Mouse (Mus musculus): ENCODE results near the gene Icmt. TPM values are rescaled to one million over a fixed set of nuclear protein-coding genes. Genes with fewer than 3 reads are reported as not detected.

Gene Icmt
- polyA plus RNA-seq, 1 experiment from 2014 or later = 23.7 TPM

DNA sequence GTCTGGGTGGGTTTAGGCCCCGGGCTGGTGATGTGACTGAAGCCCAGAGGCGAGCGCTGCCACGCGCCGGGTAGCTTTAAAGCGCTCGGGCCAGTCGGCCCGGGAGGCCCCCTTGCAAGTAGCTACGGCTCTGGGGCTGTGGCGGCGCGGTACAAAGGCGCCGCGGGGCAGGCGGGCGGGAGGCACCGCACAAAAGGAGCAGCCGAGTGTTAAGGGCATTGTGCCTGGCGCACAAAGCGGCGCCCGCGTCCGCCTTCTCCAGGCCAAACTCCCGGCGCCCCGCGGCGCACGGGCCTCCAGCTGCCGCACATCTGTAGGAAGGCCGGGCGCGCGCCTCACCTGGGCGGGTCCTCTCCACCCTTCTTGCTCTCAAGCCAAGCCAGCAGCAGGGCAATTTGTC, 6.6 kb upstream of the Icmt start:
- WGBS = under 1% methylated on average over 39 of the region's 39 CpGs
- peaks cover 47% of the 10 kb centered on the region for H3K4me1 ChIP-seq (ENCODE audit: control insufficient read depth, insufficient read depth, low read length)
- H3K9ac ChIP-seq (replicated peaks; ENCODE audit: low read length) = peak overlapping the region; percentile 30
- ATAC-seq (ENCODE audit: low FRiP score, low TSS enrichment) (peak; percentile 57; the same call in 1 of the 2 replicates), DNase-seq (peak; percentile 81)
- H3K9me3 ChIP-seq (ENCODE audit: control insufficient read depth, low read length) = no peaks in the 10 kb centered on the region
- H3K4me3 ChIP-seq (replicated peaks; ENCODE audit: low read depth, low read length) = peak overlapping the region; percentile 24
- H3K4me2 ChIP-seq (ENCODE audit: low read length) = peak overlapping the region; percentile 55
- H3K27me3 ChIP-seq (ENCODE audit: control insufficient read depth, insufficient read depth, low read length) = peaks cover 90% of the 10 kb centered on the region
- H3K27ac ChIP-seq (replicated peaks; ENCODE audit: low read depth, low read length) = 0 out of 2 replicates have a peak overlapping the region, but pooled peaks have one; percentile 26
- H3K36me3 ChIP-seq (ENCODE audit: control insufficient read depth, insufficient read depth, low read length) = no peaks in the 10 kb centered on the region

DNA sequence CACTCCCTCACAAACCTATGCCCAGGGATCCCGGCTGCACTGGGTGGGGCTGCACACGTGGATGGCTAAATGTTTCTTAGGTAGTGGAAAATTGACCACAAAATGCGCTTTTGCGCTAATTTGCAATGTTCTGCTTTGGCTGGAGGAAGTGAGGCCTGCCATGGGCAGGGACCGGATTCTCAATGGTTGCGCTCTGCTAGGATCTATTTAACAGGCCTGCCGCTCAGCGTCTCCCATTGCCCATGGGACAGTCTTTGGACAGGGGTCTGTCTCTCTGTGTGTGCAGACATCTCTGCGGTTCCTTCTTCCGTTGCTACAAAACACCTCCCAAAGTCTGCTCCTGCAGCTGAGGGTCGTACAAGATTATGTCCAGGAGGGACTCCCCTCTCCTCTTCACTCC, 6.0 kb upstream of the Icmt start:
- Histone ChIP-seq H3K27ac (replicated peaks; ENCODE audit: low read depth, low read length) (no peak overlapping the region), H3K4me1 (ENCODE audit: control insufficient read depth, insufficient read depth, low read length) (peaks cover 46% of the 10 kb centered on the region), H3K36me3 (ENCODE audit: control insufficient read depth, insufficient read depth, low read length) (no peaks in the 10 kb centered on the region), H3K4me2 (ENCODE audit: low read length) (peak overlapping the region; percentile 55), H3K9me3 (ENCODE audit: control insufficient read depth, low read length) (no peaks in the 10 kb centered on the region), H3K27me3 (ENCODE audit: control insufficient read depth, insufficient read depth, low read length) (peaks cover 90% of the 10 kb centered on the region), H3K9ac (replicated peaks; ENCODE audit: low read length) (peak overlapping the region; percentile 30; the same call in 1 of the 2 replicates), H3K4me3 (replicated peaks; ENCODE audit: low read depth, low read length) (peak overlapping the region; percentile 24; the same call in 1 of the 2 replicates)
- ATAC-seq (ENCODE audit: low FRiP score, low TSS enrichment) (no peak), DNase-seq (no peak)
- whole genome bisulfite sequencing = 4% methylated on average over 11 of the region's 11 CpGs

DNA sequence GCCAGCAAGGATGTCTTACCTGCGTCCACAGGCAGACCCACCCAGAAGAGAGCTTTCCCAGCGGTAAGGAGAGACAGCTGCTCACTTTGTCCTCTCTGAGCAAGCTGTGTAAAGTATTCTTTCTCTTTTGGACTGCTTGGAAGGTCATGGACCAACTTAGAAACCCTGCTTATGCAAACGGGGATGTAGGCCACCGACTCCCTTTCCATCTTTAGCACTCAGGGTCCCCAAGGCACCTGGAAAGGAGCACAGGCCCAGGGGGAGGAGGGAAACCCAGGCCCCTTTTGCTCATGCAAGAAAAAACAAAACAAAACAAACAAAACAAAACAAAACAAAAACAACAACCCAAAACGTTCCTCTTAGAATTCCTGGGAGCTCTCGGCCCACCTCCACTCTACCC, 5.5 kb upstream of the Icmt start, which contains the start of gene Hes3:
Gene Hes3 (minus strand): TSS at position 101 of the 400 bp plus-strand sequence.
- no peak within 1 kb of the TSS for H3K27ac ChIP-seq (replicated peaks; ENCODE audit: low read depth, low read length)
- no peaks in the 10 kb centered on the region for H3K9me3 ChIP-seq (ENCODE audit: control insufficient read depth, low read length)
- 11% methylated on average over 6 of the region's 6 CpGs for WGBS
- peak within 1 kb of the TSS; percentile 24 for H3K4me3 ChIP-seq (replicated peaks; ENCODE audit: low read depth, low read length)
- no peak for ATAC-seq (ENCODE audit: low FRiP score, low TSS enrichment)
- H3K9ac ChIP-seq (replicated peaks; ENCODE audit: low read length) = peak within 1 kb of the TSS; percentile 30
- H3K36me3 ChIP-seq (ENCODE audit: control insufficient read depth, insufficient read depth, low read length) = no peaks in the 10 kb centered on the region
- no peak for DNase-seq
- H3K4me1 ChIP-seq (ENCODE audit: control insufficient read depth, insufficient read depth, low read length) = peaks cover 43% of the 10 kb centered on the region
- peaks cover 85% of the 10 kb centered on the region for H3K27me3 ChIP-seq (ENCODE audit: control insufficient read depth, insufficient read depth, low read length)
- H3K4me2 ChIP-seq (ENCODE audit: low read length) = peak within 1 kb of the TSS; percentile 55

DNA sequence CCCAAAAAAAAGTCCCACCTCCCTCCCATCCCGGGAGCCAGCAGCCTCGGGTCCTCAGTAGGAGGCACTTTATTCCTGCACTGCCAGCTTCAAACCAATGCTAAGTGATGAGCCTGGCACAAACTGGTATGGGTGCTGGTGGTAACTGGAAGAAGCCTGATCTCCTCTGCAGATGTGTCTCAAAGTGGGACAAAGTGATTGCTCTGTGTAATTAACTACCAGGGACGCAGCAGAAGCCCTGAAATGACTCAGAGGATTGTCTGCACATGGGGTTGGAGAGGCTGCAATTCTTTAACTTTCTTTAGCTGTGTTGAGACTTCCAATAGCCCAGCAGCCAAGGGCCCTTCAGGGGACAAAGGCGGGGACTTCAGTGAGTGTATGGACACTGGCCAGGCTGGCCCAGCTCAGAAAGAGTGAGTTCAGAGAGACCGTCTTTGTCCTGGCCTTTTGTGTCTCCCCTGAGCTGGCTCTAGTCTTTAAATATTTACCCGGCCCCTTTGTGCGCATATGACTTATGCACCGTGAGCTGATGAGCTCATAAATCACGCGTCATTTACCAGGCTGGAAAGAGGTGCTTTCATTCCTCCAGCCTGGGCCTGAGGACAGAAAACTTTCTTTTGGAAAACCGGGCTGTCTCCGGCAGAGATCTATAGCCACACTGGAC, 4.8 kb upstream of the Icmt start:
- Histone ChIP-seq H3K9ac (replicated peaks; ENCODE audit: low read length) (no peak overlapping the region), H3K27ac (replicated peaks; ENCODE audit: low read depth, low read length) (no peak overlapping the region), H3K27me3 (ENCODE audit: control insufficient read depth, insufficient read depth, low read length) (peaks cover 78% of the 10 kb centered on the region), H3K4me3 (replicated peaks; ENCODE audit: low read depth, low read length) (no peak overlapping the region), H3K4me1 (ENCODE audit: control insufficient read depth, insufficient read depth, low read length) (peaks cover 38% of the 10 kb centered on the region), H3K36me3 (ENCODE audit: control insufficient read depth, insufficient read depth, low read length) (no peaks in the 10 kb centered on the region), H3K4me2 (ENCODE audit: low read length) (no peak overlapping the region; the same call in 1 of the 2 replicates), H3K9me3 (ENCODE audit: control insufficient read depth, low read length) (no peaks in the 10 kb centered on the region)
- WGBS = 2% methylated on average over 12 of the region's 12 CpGs
- ATAC-seq (ENCODE audit: low FRiP score, low TSS enrichment) (no peak), DNase-seq (no peak)

DNA sequence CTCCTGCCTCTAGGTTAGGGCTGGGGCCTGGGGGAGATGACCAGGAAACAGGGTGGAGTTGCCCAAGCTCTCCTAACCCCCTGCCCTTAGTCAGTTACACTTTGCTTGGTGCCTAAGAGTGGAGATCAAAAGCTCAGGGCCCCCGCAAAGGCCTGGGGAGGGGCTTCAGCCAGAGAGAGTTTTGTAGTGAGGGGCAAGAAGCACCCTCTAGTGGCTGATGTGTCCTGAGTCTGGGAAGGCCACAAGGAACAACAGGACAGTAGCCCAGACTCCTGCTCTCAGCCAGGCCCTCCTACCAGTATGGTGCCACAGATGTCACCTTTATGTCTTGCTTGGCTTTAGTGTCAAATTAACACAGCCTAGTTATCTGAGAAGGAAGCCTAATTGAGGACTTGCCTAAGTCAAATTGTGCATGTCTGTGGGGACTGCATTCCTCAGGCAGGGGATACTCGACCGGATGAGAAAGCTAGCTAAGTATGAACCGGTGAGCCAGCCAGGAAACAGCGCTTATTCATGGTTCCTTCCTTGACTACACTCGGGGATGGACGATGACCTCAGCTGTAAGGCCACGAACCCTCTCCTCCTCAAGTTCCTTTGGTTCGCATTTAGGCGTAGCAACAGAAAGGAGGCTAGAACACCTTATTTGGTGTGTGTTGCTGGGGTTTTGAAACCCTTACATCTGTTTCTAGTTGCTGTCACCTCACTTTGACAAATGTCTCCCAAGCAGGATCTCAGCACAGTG, 2.7 kb upstream of the Icmt start:
- H3K27ac ChIP-seq (replicated peaks; ENCODE audit: low read depth, low read length) = no peak overlapping the region
- H3K4me3 ChIP-seq (replicated peaks; ENCODE audit: low read depth, low read length) = no peak overlapping the region
- peaks cover 67% of the 10 kb centered on the region for H3K27me3 ChIP-seq (ENCODE audit: control insufficient read depth, insufficient read depth, low read length)
- DNase-seq (no peak), ATAC-seq (ENCODE audit: low FRiP score, low TSS enrichment) (no peak)
- no peak overlapping the region for H3K9ac ChIP-seq (replicated peaks; ENCODE audit: low read length)
- H3K4me2 ChIP-seq (ENCODE audit: low read length) = no peak overlapping the region
- no peaks in the 10 kb centered on the region for H3K36me3 ChIP-seq (ENCODE audit: control insufficient read depth, insufficient read depth, low read length)
- 63% methylated on average over 10 of the region's 10 CpGs for WGBS
- H3K9me3 ChIP-seq (ENCODE audit: control insufficient read depth, low read length) = no peaks in the 10 kb centered on the region
- H3K4me1 ChIP-seq (ENCODE audit: control insufficient read depth, insufficient read depth, low read length) = peaks cover 39% of the 10 kb centered on the region

DNA sequence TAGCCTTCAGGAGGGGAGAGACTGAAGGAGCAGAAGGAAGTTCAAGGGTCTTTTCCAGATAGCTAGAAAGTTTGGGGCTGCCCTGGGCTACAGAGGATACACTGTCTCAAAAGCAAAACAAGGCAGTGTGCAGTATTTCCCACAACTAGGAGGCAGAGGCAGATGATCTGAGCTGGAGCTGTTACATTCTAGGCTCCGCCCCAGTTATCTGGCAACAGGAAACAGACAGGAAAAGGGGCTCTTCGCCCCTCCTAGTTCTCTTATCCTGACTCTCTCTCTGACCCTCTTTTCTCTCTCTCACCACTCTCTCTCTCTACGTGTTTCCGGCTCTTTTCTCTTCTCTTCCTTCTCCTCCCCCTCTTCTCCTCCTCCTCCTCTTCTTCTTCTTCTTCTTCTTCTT, 1.1 kb upstream of the Icmt start:
- 49% methylated on average over 4 of the region's 4 CpGs for WGBS
- Histone ChIP-seq H3K27ac (replicated peaks; ENCODE audit: low read depth, low read length) (no peak overlapping the region), H3K4me2 (ENCODE audit: low read length) (no peak overlapping the region), H3K4me3 (replicated peaks; ENCODE audit: low read depth, low read length) (no peak overlapping the region), H3K9me3 (ENCODE audit: control insufficient read depth, low read length) (no peaks in the 10 kb centered on the region), H3K4me1 (ENCODE audit: control insufficient read depth, insufficient read depth, low read length) (peaks cover 28% of the 10 kb centered on the region), H3K36me3 (ENCODE audit: control insufficient read depth, insufficient read depth, low read length) (peaks cover 14% of the 10 kb centered on the region), H3K9ac (replicated peaks; ENCODE audit: low read length) (no peak overlapping the region), H3K27me3 (ENCODE audit: control insufficient read depth, insufficient read depth, low read length) (peaks cover 54% of the 10 kb centered on the region)
- no peak for DNase-seq
- ATAC-seq (ENCODE audit: low FRiP score, low TSS enrichment) = no peak

DNA sequence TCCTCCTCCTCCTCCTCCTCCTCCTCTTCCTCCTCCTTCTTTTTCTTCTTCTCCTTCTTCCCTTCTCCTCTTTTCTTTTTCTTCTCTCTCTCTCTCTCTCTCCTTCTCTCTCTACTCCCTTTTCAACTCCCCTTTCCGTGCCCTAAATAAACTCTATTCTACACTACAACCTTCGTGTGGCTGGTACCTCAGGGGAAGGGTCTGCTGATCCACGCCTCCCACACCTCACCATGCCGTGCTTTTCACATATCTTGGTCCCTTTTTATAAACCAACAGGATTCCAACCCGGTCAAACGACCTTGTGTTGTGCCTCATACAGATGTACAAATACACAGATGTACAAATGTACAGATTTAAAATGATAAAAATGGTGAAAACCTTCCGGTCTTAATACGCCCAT, 656 bp upstream of the Icmt start:
- Histone ChIP-seq H3K27me3 (ENCODE audit: control insufficient read depth, insufficient read depth, low read length) (peaks cover 49% of the 10 kb centered on the region), H3K4me1 (ENCODE audit: control insufficient read depth, insufficient read depth, low read length) (peaks cover 25% of the 10 kb centered on the region), H3K4me2 (ENCODE audit: low read length) (peak overlapping the region; percentile 72), H3K4me3 (replicated peaks; ENCODE audit: low read depth, low read length) (peak overlapping the region; percentile 89), H3K9me3 (ENCODE audit: control insufficient read depth, low read length) (no peaks in the 10 kb centered on the region), H3K36me3 (ENCODE audit: control insufficient read depth, insufficient read depth, low read length) (peaks cover 18% of the 10 kb centered on the region), H3K9ac (replicated peaks; ENCODE audit: low read length) (no peak overlapping the region; the same call in 1 of the 2 replicates), H3K27ac (replicated peaks; ENCODE audit: low read depth, low read length) (no peak overlapping the region)
- 25% methylated on average over 8 of the region's 8 CpGs for WGBS
- DNase-seq = no peak
- no peak for ATAC-seq (ENCODE audit: low FRiP score, low TSS enrichment)

DNA sequence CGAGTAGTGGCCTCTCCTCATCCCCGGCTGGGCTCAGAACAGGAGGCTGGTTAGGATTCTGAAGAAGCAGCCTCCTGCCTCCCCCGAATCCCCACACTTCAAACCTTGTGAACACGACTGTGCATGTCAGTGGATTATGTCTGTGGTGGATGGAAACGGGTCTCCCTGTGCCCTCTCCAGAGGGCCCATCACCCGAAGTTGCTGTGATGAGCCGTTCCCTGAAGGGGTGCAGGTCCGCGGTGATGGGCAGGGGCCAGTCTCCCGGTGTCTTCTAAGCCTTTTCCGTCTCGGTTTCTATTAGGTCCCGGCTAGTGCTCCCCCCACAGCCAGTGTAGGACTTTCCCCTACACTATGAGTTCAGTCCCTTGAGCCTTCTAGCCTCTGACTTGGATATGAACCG, 1.8 kb downstream of the Icmt start:
- Histone ChIP-seq H3K27me3 (ENCODE audit: control insufficient read depth, insufficient read depth, low read length) (peaks cover 25% of the 10 kb centered on the region), H3K9me3 (ENCODE audit: control insufficient read depth, low read length) (no peaks in the 10 kb centered on the region), H3K4me1 (ENCODE audit: control insufficient read depth, insufficient read depth, low read length) (peaks cover 16% of the 10 kb centered on the region), H3K9ac (replicated peaks; ENCODE audit: low read length) (no peak overlapping the region; the same call in 1 of the 2 replicates), H3K4me2 (ENCODE audit: low read length) (no peak overlapping the region), H3K27ac (replicated peaks; ENCODE audit: low read depth, low read length) (no peak overlapping the region), H3K4me3 (replicated peaks; ENCODE audit: low read depth, low read length) (no peak overlapping the region), H3K36me3 (ENCODE audit: control insufficient read depth, insufficient read depth, low read length) (peaks cover 41% of the 10 kb centered on the region)
- ATAC-seq (ENCODE audit: low FRiP score, low TSS enrichment) (no peak), DNase-seq (no peak)
- 79% methylated on average over 14 of the region's 14 CpGs for WGBS
